Mouse (Mus musculus) neural tube, embryonic 11.5 days (tissue): ENCODE data around the gene Rpp14. TPM values are rescaled to one million over a fixed set of nuclear protein-coding genes. Genes with fewer than 3 reads are reported as not detected.
A peak's percentile ranks its signal among the peaks of the same experiment; 100 is the strongest.

Experiments used
- ATAC-seq: fragments of 200-750 bp; cut with Nextera tagmentation; 2 replicates; pipeline ENCODE4 v1.8.0; 2017; ENCODE audit warnings: moderate number of reproducible peaks, mild to moderate bottlenecking, moderate TSS enrichment, moderate library complexity; ENCODE audit not compliant: insufficient read depth, low FRiP score, low TSS enrichment
- DNase-seq: peaks from one replicate; pipeline ENCODE4 v3.0.0-alpha.2; 2015; ENCODE audit warnings: low spot score
- H3K27ac ChIP-seq: fragments of 300-500 bp; sonication (generic); 2 replicates; pipeline ENCODE4 v1.5.1; 2014; ENCODE audit warnings: low read depth, mild to moderate bottlenecking, low read length
- H3K27me3 ChIP-seq: fragments of 300-500 bp; sonication (generic); 2 replicates; pipeline ENCODE4 v1.6.1; 2014; ENCODE audit warnings: mild to moderate bottlenecking, low read length, mixed read lengths; ENCODE audit not compliant: control insufficient read depth, insufficient read depth
- H3K36me3 ChIP-seq: fragments of 300-500 bp; sonication (generic); 2 replicates; pipeline ENCODE4 v1.6.1; 2014; ENCODE audit warnings: mild to moderate bottlenecking, low read length, moderate library complexity, mixed read lengths; ENCODE audit not compliant: control insufficient read depth, insufficient read depth
- H3K4me1 ChIP-seq: fragments of 300-500 bp; sonication (generic); 2 replicates; pipeline ENCODE4 v1.6.1; 2014; ENCODE audit warnings: low read length, mixed read lengths; ENCODE audit not compliant: control insufficient read depth, insufficient read depth
- H3K4me2 ChIP-seq: fragments of 300-500 bp; sonication (generic); 2 replicates; pipeline ENCODE4 v1.6.1; 2014; ENCODE audit warnings: low read depth, mild to moderate bottlenecking, moderate library complexity
- H3K4me3 ChIP-seq: fragments of 300-500 bp; sonication (generic); 2 replicates; pipeline ENCODE4 v1.5.1; 2014; ENCODE audit warnings: low read depth, low read length
- H3K9ac ChIP-seq: fragments of 300-500 bp; sonication (generic); 2 replicates; pipeline ENCODE4 v1.6.1; 2014; ENCODE audit warnings: mild to moderate bottlenecking, low read length
- H3K9me3 ChIP-seq: fragments of 300-500 bp; sonication (generic); 2 replicates; pipeline ENCODE4 v1.6.1; 2016; ENCODE audit warnings: low read length; ENCODE audit not compliant: control insufficient read depth
- WGBS: fragments of 180-500 bp; shearing (Covaris S2); extraction: QIAGEN DNeasy Blood & Tissue Kit; methylation state at CpG from one replicate; pipeline ENCODE4 v1.1.7; 2014; 5-methylcytosine and 5-hydroxymethylcytosine counted together
- polyA plus RNA-seq: library from polyadenylated mRNA; unstranded; fragments of >200 nt; fragmentation: Nextera tagmentation; extraction: Ambion mirVana; gene quantifications from 2 replicates; pipeline ENCODE4 v1.2.1, GENCODE M21; 2014

Gene Rpp14
- polyA plus RNA-seq, 1 experiment from 2014 or later: 55.1 TPM

DNA sequence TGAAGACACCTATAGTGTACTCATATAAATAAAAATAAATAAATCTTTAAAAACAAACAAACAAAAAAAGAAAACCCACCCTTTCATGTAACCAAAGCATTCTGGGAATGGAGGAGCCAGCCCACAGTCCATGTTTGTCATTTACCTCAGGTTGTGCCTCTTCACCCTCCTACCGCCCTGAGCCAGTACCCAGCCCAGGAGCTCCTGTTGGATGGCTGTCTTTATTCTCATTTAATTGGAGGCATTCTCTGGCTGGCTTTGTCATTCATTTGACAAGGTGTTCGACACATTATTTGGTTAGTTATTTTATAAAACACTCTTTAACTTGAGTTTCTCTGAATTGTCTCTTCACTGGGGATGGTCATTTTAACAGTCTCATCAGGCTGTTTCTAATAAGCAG is 28.3 kb upstream of the Rpp14 start:
- DNase-seq (no peak), ATAC-seq (no peak)
- H3K4me3 ChIP-seq: no peak overlapping the region
- peaks cover 2% of the 10 kb centered on the region; the same call in 1 of the 2 replicates for H3K36me3 ChIP-seq
- no peak overlapping the region for H3K9ac ChIP-seq
- H3K27ac ChIP-seq: no peak overlapping the region
- H3K4me2 ChIP-seq: no peak overlapping the region
- H3K9me3 ChIP-seq: no peaks in the 10 kb centered on the region
- no peaks in the 10 kb centered on the region for H3K4me1 ChIP-seq
- 92% methylated on average over 2 of the region's 2 CpGs for WGBS
- H3K27me3 ChIP-seq: no peaks in the 10 kb centered on the region

GRCm38 (mm10) chr14:8052661-8053060 is 27.5 kb upstream of the Rpp14 start:
- Histone ChIP-seq H3K9ac (no peak overlapping the region), H3K4me1 (no peaks in the 10 kb centered on the region), H3K9me3 (no peaks in the 10 kb centered on the region), H3K27me3 (no peaks in the 10 kb centered on the region), H3K27ac (no peak overlapping the region), H3K4me3 (no peak overlapping the region), H3K36me3 (peaks cover 2% of the 10 kb centered on the region; the same call in 1 of the 2 replicates), H3K4me2 (no peak overlapping the region)
- ATAC-seq (no peak), DNase-seq (no peak)
- WGBS: 95% methylated on average over 7 of the region's 7 CpGs

- H3K4me2 ChIP-seq: no peak overlapping the region
- no peaks in the 10 kb centered on the region for H3K4me1 ChIP-seq
- 21% methylated on average over 17 of the region's 17 CpGs for WGBS
- no peaks in the 10 kb centered on the region for H3K9me3 ChIP-seq
- no peaks in the 10 kb centered on the region for H3K36me3 ChIP-seq
- no peak for DNase-seq
- no peak overlapping the region for H3K27ac ChIP-seq
- no peak for ATAC-seq
- no peak overlapping the region for H3K9ac ChIP-seq
- no peaks in the 10 kb centered on the region for H3K27me3 ChIP-seq
- H3K4me3 ChIP-seq: no peak overlapping the region
Measured at GRCm38 (mm10) chr14:8054310-8055102, 25.7 kb upstream of the Rpp14 start.

DNA sequence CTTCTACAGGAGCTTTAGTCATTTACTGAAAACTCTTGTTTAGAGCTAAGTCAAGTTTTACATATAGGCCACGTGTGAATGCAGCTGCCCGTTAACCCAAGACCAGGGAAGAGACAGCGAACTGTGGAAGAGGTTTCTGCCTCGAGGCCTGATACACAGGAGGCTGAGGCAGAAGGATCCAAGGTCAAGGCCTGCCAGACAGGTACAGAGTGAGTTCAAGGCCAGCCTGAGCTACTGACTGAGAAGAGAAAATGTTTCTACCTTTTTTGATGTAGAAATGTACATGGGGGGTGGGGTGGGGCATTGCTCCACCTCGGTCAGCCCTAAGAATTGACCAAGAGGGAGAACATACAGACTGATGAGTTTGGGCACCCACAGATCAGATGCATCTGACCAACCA is 24.1 kb upstream of the Rpp14 start:
- 90% methylated on average over 5 of the region's 5 CpGs for WGBS
- ATAC-seq (no peak), DNase-seq (no peak)
- Histone ChIP-seq H3K9me3 (no peaks in the 10 kb centered on the region), H3K27ac (no peak overlapping the region), H3K4me3 (no peak overlapping the region), H3K4me1 (no peaks in the 10 kb centered on the region), H3K4me2 (no peak overlapping the region), H3K9ac (no peak overlapping the region), H3K36me3 (no peaks in the 10 kb centered on the region), H3K27me3 (no peaks in the 10 kb centered on the region)

GRCm38 (mm10) chr14:8059938-8060337 is 20.2 kb upstream of the Rpp14 start:
- Histone ChIP-seq H3K9me3 (no peaks in the 10 kb centered on the region), H3K9ac (no peak overlapping the region), H3K4me3 (no peak overlapping the region), H3K27me3 (no peaks in the 10 kb centered on the region), H3K4me1 (peaks cover 7% of the 10 kb centered on the region), H3K36me3 (no peaks in the 10 kb centered on the region), H3K27ac (no peak overlapping the region), H3K4me2 (no peak overlapping the region)
- DNase-seq: no peak
- ATAC-seq: no peak
- 97% methylated on average over 7 of the region's 7 CpGs for WGBS

GRCm38 (mm10) chr14:8062076-8062475 is 18.1 kb upstream of the Rpp14 start:
- H3K9ac ChIP-seq: no peak overlapping the region
- no peak overlapping the region for H3K27ac ChIP-seq
- H3K4me2 ChIP-seq: no peak overlapping the region
- no peaks in the 10 kb centered on the region for H3K36me3 ChIP-seq
- ATAC-seq: 0 out of 2 replicates have a peak, but pooled peaks have one; percentile 38
- no peaks in the 10 kb centered on the region for H3K27me3 ChIP-seq
- peaks cover 7% of the 10 kb centered on the region for H3K4me1 ChIP-seq
- DNase-seq: peak; percentile 44
- H3K9me3 ChIP-seq: no peaks in the 10 kb centered on the region
- 37% methylated on average over 3 of the region's 3 CpGs for WGBS
- H3K4me3 ChIP-seq: no peak overlapping the region

DNA sequence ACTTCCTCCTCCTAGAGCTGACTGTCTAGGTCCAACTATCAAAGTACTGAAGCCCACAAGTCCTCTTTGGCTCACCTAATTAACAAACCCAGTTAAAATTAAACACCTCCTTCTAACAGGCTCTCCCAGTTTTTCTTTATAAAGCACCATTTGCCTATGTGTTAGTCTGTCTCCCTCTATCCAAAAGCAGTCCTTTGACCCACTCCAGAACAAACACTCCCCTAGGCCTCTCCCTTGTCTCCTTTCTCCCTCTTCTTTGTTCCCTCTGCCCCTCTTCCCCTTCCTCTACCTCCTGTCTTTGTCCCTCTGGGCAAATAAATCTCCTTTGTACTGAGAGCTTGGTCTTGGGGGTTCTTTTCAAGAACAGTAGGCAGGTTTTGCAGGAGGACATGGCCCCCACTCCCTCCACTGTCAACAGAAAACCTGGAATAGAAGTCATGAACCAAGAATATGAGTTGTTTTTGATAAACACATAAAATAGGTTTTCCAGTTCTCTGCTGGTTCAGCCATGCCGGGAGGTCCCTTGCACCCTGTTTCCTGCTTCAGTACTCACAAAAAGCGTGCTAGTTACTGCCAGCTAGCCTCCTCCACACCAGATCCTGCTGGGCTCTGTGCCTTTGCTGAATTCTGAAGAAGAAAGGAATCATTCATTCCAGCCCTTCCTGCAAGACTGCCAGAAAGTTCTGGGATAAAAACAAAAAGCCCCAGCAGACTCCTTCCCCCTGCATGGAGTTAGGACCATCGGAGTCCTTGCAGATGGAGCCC is 17.4 kb upstream of the Rpp14 start:
- 46% methylated on average over 3 of the region's 3 CpGs for WGBS
- peaks cover 7% of the 10 kb centered on the region for H3K4me1 ChIP-seq
- H3K4me2 ChIP-seq: no peak overlapping the region
- H3K27ac ChIP-seq: no peak overlapping the region; the same call in 1 of the 2 replicates
- no peaks in the 10 kb centered on the region for H3K36me3 ChIP-seq
- no peak for DNase-seq
- H3K9ac ChIP-seq: no peak overlapping the region
- ATAC-seq: no peak
- H3K9me3 ChIP-seq: no peaks in the 10 kb centered on the region
- no peak overlapping the region for H3K4me3 ChIP-seq
- H3K27me3 ChIP-seq: no peaks in the 10 kb centered on the region

DNA sequence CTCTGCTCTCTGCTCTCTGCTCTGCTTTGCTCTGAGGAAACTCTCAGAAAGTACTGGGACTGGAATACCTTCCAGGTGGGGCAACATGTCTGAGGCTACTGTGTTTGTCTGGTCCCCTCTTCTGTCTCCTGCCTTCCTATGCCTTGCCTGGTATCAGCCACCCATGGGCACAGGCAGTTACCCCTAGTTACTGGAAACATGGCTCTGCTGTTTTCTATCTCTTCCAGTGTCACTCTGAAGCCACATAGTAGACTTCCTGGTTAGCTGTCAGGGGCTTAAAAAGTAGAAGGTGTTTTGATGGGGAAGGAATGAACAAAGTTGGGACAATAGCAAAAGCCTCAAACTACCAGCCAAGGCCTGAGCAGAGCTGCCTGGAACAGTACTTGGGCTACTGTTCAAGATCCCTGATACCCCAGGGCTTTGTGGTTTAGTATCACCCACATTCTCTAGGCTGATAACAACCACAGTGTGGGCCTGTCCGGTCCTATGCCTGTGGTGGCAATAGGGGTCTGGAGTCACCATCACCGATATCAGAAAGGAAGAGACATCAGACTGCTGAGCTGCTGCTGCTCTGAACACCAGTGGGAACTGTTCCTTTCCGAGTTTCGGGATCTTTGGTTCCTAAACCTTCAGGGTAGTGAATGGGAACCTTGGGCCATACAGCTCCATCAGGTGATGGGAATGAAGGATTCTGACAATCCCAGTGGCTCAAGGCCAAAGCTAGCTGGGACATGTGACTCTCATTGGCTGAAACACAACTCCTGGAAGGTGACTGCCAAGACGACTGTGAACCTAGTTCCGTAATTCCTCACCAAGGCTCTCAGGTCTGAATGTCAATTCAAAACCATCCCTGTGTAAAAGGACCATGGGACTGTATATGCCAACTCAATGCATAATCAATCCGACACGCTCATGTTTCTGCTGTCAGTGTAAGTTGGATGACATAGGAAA is 16.1 kb upstream of the Rpp14 start:
- H3K36me3 ChIP-seq: no peaks in the 10 kb centered on the region
- H3K9me3 ChIP-seq: no peaks in the 10 kb centered on the region
- H3K4me1 ChIP-seq: peaks cover 7% of the 10 kb centered on the region
- WGBS: 85% methylated on average over 8 of the region's 8 CpGs
- no peaks in the 10 kb centered on the region for H3K27me3 ChIP-seq
- ATAC-seq (no peak), DNase-seq (no peak)
- H3K4me3 ChIP-seq: no peak overlapping the region
- no peak overlapping the region for H3K4me2 ChIP-seq
- H3K27ac ChIP-seq: no peak overlapping the region
- H3K9ac ChIP-seq: no peak overlapping the region
